16 mouse cellular contexts compared by ENCODE assay signal in genomic region chr5:126097262-126097628, GRCm38 (mm10).
"Had no signal": no experiment of that assay in that cellular context is flagged by ENCODE, and none has a peak within 500 bp of the region (broad histone marks: within the 10 kb centered on the region; RNA-seq: fewer than 3 reads in every experiment).

No protein-coding gene starts in this region.

- H3K4me1 ChIP-seq: lung, embryonic 15.5 days; midbrain, embryonic 12.5 days; neural tube, embryonic 15.5 days had no signal

- H3K9ac ChIP-seq: lung, embryonic 15.5 days; midbrain, embryonic 12.5 days; neural tube, embryonic 13.5 days; neural tube, embryonic 15.5 days had no signal

- H3K27me3 ChIP-seq: lung, embryonic 15.5 days; midbrain, embryonic 12.5 days; neural tube, embryonic 13.5 days; neural tube, embryonic 15.5 days had no signal

- H3K36me3 ChIP-seq: lung, embryonic 15.5 days; midbrain, embryonic 10.5 days; midbrain, embryonic 12.5 days; neural tube, embryonic 13.5 days; neural tube, embryonic 15.5 days had no signal

- H3K9me3 ChIP-seq: lung, embryonic 15.5 days; midbrain, embryonic 10.5 days; midbrain, embryonic 12.5 days; neural tube, embryonic 13.5 days; neural tube, embryonic 15.5 days had no signal

- DNase-seq: lung, adult 18-20 months; lung, postnatal 10 days; lung, postnatal 4 days; right cerebral cortex, adult 18-20 months; right cerebral cortex, postnatal 25 days; spleen, adult 18-20 months; thymus, adult 18-20 months; thymus, postnatal 14 days; thymus, postnatal 36 days had no signal

- H3K4me3 ChIP-seq: lung, embryonic 15.5 days; midbrain, embryonic 10.5 days; midbrain, embryonic 12.5 days; myocyte; neural tube, embryonic 13.5 days; neural tube, embryonic 15.5 days had no signal

- ATAC-seq: midbrain, embryonic 16.5 days had no signal

- H3K4me2 ChIP-seq: lung, embryonic 15.5 days; midbrain, embryonic 12.5 days; neural tube, embryonic 13.5 days; neural tube, embryonic 15.5 days had no signal

- H3K27ac ChIP-seq: lung, embryonic 15.5 days; midbrain, embryonic 10.5 days; midbrain, embryonic 12.5 days; neural tube, embryonic 13.5 days; neural tube, embryonic 15.5 days had no signal
